Mouse (Mus musculus) myocyte (in vitro differentiated cells): ENCODE measurements around the gene Rrp7a.
A peak's percentile ranks its signal among the peaks of the same experiment; 100 is the strongest.

ENCODE experiments used
- CEBPB ChIP-seq: IDR thresholded peaks from 2 replicates; pipeline ENCODE4 v1.6.1; 2011; ENCODE audit warnings: mild to moderate bottlenecking, moderate library complexity; ENCODE audit not compliant: poor library complexity, insufficient read depth, severe bottlenecking
- E2F4 ChIP-seq: IDR thresholded peaks from one replicate; pipeline ENCODE4 v1.6.1; 2011; ENCODE audit warnings: mild to moderate bottlenecking, control low read depth, moderate library complexity; ENCODE audit not compliant: insufficient read depth
- POLR2A ChIP-seq: IDR thresholded peaks from one replicate; pipeline ENCODE4 v1.6.1; 2011; ENCODE audit warnings: low read depth, mild to moderate bottlenecking, control low read depth, moderate library complexity; ENCODE audit not compliant: insufficient read length
- TCF12 ChIP-seq: IDR thresholded peaks from one replicate; pipeline ENCODE4 v1.6.1; 2011; ENCODE audit warnings: mild to moderate bottlenecking, control low read depth; ENCODE audit not compliant: poor library complexity, insufficient read depth, severe bottlenecking

DNA sequence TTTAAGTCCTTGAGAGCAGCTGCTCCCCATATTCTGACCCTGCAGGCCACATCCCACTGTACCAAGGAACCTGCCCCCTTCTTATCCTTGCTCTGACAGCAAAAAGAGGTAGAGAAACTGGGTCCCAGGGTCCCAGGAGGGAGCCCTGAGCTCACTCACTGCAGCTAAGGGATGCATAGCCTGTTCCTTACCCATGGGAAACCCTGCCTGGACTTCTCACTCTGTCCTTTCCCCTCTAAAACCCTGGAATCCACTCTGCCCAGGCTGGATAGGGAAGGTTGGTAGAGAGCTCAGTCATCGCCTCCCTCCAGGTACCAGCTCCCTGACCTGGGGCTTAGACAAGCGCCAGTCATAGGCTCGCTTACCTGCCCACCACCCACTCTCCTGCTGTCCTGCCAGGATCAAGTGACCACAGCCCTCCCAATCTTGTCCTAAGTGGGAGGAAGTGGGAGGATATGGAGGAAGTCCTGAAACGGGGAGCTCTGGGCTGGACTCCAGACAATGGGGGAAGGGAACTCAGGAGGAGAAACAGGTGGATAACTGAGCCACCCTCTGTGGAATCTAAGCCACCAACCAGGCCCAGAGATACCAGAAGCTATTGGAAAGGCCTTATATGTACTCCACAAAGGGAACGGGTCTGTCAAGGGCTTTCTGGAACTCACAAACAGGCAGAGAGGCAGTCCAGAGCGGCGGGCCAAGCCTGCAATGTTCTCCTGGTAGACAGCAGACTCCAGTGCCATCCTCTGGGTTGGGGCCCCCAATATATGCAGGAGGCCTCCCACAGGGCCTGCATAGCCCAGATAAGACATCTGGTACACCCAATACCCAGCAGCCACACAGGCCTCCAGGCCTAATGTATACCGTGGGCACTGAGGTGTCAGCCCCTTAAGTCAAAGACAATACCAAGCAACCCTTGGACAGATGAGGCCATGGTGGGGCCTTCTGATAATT, 47.4 kb upstream of the Rrp7a start:
- TF ChIP-seq E2F4 (no peak), POLR2A (peak; percentile 25), CEBPB (no peak), TCF12 (peak; percentile 37)
